Mouse (Mus musculus) hindbrain, postnatal 0 days (tissue): ENCODE results near the gene Kifc3. TPM values are rescaled to one million over a fixed set of nuclear protein-coding genes. Genes with fewer than 3 reads are reported as not detected.

Experiments used
- ATAC-seq: fragments of 200-750 bp; cut with Nextera tagmentation; 2 replicates; pipeline ENCODE4 v1.8.0; 2017; ENCODE audit warnings: mild to moderate bottlenecking, moderate TSS enrichment, moderate library complexity
- DNase-seq: peaks from one replicate; pipeline ENCODE4 v3.0.0-alpha.2; 2015; ENCODE audit warnings: low spot score
- H3K27ac ChIP-seq: fragments of 300-500 bp; sonication (generic); 2 replicates; pipeline ENCODE4 v1.5.1; 2014; ENCODE audit warnings: mild to moderate bottlenecking
- H3K27me3 ChIP-seq: fragments of 300-500 bp; sonication (generic); 2 replicates; pipeline ENCODE4 v1.6.1; 2014; ENCODE audit warnings: low read length, mixed read lengths; ENCODE audit not compliant: insufficient read depth
- H3K36me3 ChIP-seq: fragments of 300-500 bp; sonication (generic); 2 replicates; pipeline ENCODE4 v1.6.1; 2014; ENCODE audit warnings: low read length, mixed read lengths; ENCODE audit not compliant: insufficient read depth
- H3K4me1 ChIP-seq: fragments of 300-500 bp; sonication (generic); 2 replicates; pipeline ENCODE4 v1.6.1; 2014; ENCODE audit warnings: antibody characterized with exemption, low read length, mixed read lengths; ENCODE audit not compliant: insufficient read depth
- H3K4me2 ChIP-seq: fragments of 300-500 bp; sonication (generic); 2 replicates; pipeline ENCODE4 v1.6.1; 2014; ENCODE audit warnings: low read depth, mild to moderate bottlenecking, low read length, moderate library complexity, mixed read lengths
- H3K4me3 ChIP-seq: fragments of 300-500 bp; sonication (generic); 2 replicates; pipeline ENCODE4 v1.5.1; 2014; ENCODE audit warnings: low read length
- H3K9ac ChIP-seq: fragments of 300-500 bp; sonication (generic); replicated peaks from 2 replicates; pipeline ENCODE4 v1.6.1; 2014; ENCODE audit warnings: mild to moderate bottlenecking, low read length, moderate library complexity, mixed read lengths
- H3K9me3 ChIP-seq: fragments of 300-500 bp; sonication (generic); 2 replicates; pipeline ENCODE4 v1.6.1; 2016; ENCODE audit warnings: low read length, mixed read lengths
- CTCF ChIP-seq: IDR thresholded peaks from 2 replicates; pipeline ENCODE4 v1.5.1; 2016; ENCODE audit warnings: antibody characterized with exemption, control low read depth, low read depth
- WGBS: fragments of 180-500 bp; shearing (Covaris S2); extraction: QIAGEN DNeasy Blood & Tissue Kit; methylation state at CpG from one replicate; pipeline ENCODE4 v1.1.7; 2014; 5-methylcytosine and 5-hydroxymethylcytosine counted together
- polyA plus RNA-seq: library from polyadenylated mRNA; unstranded; fragments of >200 nt; fragmentation: Nextera tagmentation; extraction: Ambion mirVana; gene quantifications from 2 replicates; pipeline ENCODE4 v1.2.1, GENCODE M21; 2015
- total RNA-seq: library from RNA; depleted of rRNA; stranded (reverse); fragments of >200 nt; gene quantifications from 2 replicates; pipeline ENCODE4 v1.2.3, GENCODE M21; 2014

Kifc3 gene
- total and polyA plus RNA-seq, 2 experiments from 2014 or later, result 29.0 to 50.2 TPM

- Histone ChIP-seq H3K27ac (no peak overlapping the region), H3K4me1 (no peaks in the 10 kb centered on the region), H3K4me2 (no peak overlapping the region), H3K9ac (no peak overlapping the region), H3K36me3 (no peaks in the 10 kb centered on the region), H3K27me3 (no peaks in the 10 kb centered on the region), H3K4me3 (no peak overlapping the region), H3K9me3 (no peaks in the 10 kb centered on the region)
- ATAC-seq (no peak), DNase-seq (no peak)
- TF ChIP-seq CTCF, result no peak
- WGBS, result 84% methylated on average over 17 of the region's 17 CpGs
Measured at GRCm38 (mm10) chr8:95076151-95076550, 126.5 kb downstream of the Kifc3 start.

DNA sequence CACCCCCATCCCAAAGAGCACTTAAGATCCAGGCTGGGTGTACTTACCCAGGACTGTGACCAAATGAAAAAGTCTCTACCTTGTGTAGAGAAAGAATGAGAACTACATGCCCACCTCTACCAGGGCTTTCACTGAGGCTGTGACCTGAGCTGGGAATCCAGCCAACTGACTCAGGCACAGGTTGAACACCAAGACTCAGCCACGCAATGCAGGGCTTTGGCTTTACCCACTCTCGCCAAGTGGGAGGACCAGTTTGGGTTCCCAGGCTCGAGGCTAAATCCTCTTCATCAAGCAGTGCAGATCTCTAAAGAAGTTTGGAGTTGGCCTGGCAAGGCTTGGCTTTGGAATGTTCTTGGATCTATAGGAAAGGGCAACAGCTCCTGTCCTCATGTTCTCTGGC is 127.1 kb downstream of the Kifc3 start:
- ATAC-seq (no peak), DNase-seq (no peak)
- Histone ChIP-seq H3K4me3 (no peak overlapping the region), H3K9me3 (no peaks in the 10 kb centered on the region), H3K27ac (no peak overlapping the region), H3K36me3 (no peaks in the 10 kb centered on the region), H3K27me3 (no peaks in the 10 kb centered on the region), H3K4me1 (no peaks in the 10 kb centered on the region), H3K9ac (no peak overlapping the region), H3K4me2 (no peak overlapping the region)
- 78% methylated on average over 3 of the region's 3 CpGs for WGBS
- no peak for TF ChIP-seq CTCF

DNA sequence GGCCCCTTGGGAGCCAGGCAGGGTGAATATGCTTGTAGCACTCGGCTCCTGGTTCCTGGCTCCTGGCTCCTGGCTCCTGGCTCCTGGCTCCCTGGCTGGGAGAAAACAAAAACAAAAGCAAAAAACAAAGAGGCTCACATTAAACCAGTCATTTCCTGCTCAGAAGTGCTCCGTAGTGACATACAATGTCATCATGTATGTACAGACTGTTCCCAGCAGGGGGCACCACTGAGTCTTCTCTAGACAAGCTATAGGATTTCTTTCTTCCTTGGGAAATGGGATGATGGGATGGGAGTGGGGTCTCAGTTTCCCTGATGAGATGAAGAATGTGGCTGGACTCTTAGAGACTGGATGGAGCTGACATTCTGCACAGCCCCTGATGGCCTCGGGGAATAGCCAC is 135.0 kb downstream of the Kifc3 start:
- ATAC-seq, result no peak
- no peaks in the 10 kb centered on the region for H3K27me3 ChIP-seq
- WGBS, result 47% methylated on average over 3 of the region's 3 CpGs
- H3K9ac ChIP-seq, result no peak overlapping the region
- no peak overlapping the region for H3K4me2 ChIP-seq
- no peaks in the 10 kb centered on the region for H3K4me1 ChIP-seq
- no peaks in the 10 kb centered on the region for H3K9me3 ChIP-seq
- H3K27ac ChIP-seq, result no peak overlapping the region
- no peaks in the 10 kb centered on the region for H3K36me3 ChIP-seq
- DNase-seq, result peak; percentile 73
- TF ChIP-seq CTCF, result peak; percentile 59
- H3K4me3 ChIP-seq, result no peak overlapping the region

DNA sequence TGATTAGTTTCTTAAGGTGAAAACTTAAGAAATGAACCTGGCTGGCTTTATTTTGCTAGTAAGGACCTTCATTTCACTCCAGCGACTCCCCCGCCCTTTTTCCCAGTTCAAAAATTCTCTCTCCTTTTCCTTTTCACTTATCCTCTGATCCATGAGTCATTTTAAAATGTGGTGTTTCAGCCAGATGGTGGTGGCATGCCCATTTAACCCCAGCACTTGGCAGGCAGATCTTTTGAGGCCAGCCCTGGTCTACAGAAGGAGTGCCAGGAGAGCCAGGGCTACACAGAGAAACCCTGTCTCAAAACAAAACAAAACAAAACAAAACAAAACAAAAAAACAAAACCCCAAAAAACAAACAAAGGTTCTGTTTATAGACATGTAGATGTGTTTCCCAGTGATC is 138.1 kb downstream of the Kifc3 start:
- no peaks in the 10 kb centered on the region for H3K9me3 ChIP-seq
- H3K4me1 ChIP-seq, result no peaks in the 10 kb centered on the region
- H3K4me3 ChIP-seq, result no peak overlapping the region
- DNase-seq (peak; percentile 53), ATAC-seq (no peak)
- H3K4me2 ChIP-seq, result no peak overlapping the region
- H3K9ac ChIP-seq, result no peak overlapping the region
- no peak for TF ChIP-seq CTCF
- no peaks in the 10 kb centered on the region for H3K27me3 ChIP-seq
- 66% methylated on average over 2 of the region's 2 CpGs for WGBS
- H3K27ac ChIP-seq, result no peak overlapping the region
- no peaks in the 10 kb centered on the region for H3K36me3 ChIP-seq

DNA sequence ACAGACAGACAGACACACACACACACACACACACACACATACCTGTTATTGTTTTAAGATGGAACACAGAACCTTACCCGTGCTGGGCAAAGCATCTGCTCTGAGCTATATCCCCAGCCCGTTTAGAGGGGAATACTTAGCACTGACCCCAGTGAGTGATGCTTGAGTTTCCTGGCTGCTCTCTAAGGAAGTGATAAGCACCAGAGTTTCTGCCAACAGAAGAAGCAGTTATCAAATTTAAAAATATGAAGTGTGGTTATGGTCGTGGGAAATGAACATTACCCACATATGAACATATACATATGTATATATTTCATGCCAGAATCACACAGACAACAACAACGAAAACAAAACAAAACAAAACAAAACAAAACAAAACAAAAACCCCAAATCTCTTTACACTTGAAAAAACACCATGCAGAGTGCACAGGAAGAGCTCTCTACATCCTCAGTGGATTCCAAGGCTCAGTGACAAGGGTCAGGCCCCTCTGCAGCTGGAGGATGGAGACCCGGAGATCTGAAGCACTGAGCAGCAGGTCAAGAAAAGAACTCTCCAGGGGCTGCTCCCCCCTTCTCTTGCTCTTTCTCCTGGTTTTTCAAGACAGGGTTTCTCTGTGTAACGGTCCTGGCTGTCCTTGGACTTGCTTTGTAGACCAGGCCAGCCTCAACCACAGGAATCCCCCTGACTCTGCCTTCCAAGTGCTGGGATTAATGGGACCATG is 142.6 kb downstream of the Kifc3 start:
- ATAC-seq (no peak), DNase-seq (no peak)
- Histone ChIP-seq H3K4me1 (no peaks in the 10 kb centered on the region), H3K4me2 (no peak overlapping the region), H3K9me3 (no peaks in the 10 kb centered on the region), H3K27ac (no peak overlapping the region), H3K27me3 (no peaks in the 10 kb centered on the region), H3K36me3 (no peaks in the 10 kb centered on the region), H3K4me3 (no peak overlapping the region), H3K9ac (no peak overlapping the region)
- 68% methylated on average over 6 of the region's 6 CpGs for WGBS
- TF ChIP-seq CTCF, result no peak

- no peaks in the 10 kb centered on the region for H3K36me3 ChIP-seq
- no peaks in the 10 kb centered on the region for H3K9me3 ChIP-seq
- H3K27ac ChIP-seq, result no peak overlapping the region
- no peak overlapping the region for H3K4me3 ChIP-seq
- 84% methylated on average over 6 of the region's 6 CpGs for WGBS
- no peak for ATAC-seq
- H3K9ac ChIP-seq, result no peak overlapping the region
- no peaks in the 10 kb centered on the region for H3K27me3 ChIP-seq
- no peak overlapping the region for H3K4me2 ChIP-seq
- H3K4me1 ChIP-seq, result no peaks in the 10 kb centered on the region
- DNase-seq, result no peak
- no peak for TF ChIP-seq CTCF
Measured at GRCm38 (mm10) chr8:95058661-95059060, 144.0 kb downstream of the Kifc3 start.

DNA sequence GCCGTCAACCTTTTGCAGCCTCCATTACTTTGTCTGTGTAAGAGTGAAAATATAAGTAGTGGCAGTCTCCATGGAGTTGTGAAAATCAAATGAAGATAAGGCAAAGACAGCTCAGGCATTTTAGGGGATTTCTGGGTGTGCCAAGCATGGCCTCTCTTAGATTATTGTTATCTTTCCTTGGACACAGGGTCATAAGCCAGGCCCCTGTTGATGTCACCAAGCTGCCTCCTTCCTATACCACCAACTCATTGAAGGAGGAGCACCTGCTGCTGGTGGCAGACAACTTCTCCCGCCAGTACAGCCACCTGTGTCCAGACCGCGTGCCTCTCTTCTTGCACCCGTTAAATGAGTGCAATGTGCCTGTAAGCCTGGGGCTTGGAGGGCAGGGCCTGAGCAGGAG is 146.2 kb downstream of the Kifc3 start:
- no peaks in the 10 kb centered on the region for H3K36me3 ChIP-seq
- no peaks in the 10 kb centered on the region for H3K27me3 ChIP-seq
- H3K4me1 ChIP-seq, result no peaks in the 10 kb centered on the region
- H3K4me2 ChIP-seq, result no peak overlapping the region
- DNase-seq (no peak), ATAC-seq (no peak)
- WGBS, result 84% methylated on average over 5 of the region's 5 CpGs
- no peak overlapping the region for H3K27ac ChIP-seq
- no peaks in the 10 kb centered on the region for H3K9me3 ChIP-seq
- H3K4me3 ChIP-seq, result no peak overlapping the region
- H3K9ac ChIP-seq, result no peak overlapping the region
- TF ChIP-seq CTCF, result no peak
